Mouse (Mus musculus) hematopoietic multipotent progenitor cell, adult 10-12 weeks (in vitro differentiated cells): ENCODE data around the gene Yars2. TPM values are rescaled to one million over a fixed set of nuclear protein-coding genes. Genes with fewer than 3 reads are reported as not detected.

Source experiments
- polyA plus RNA-seq: library from polyadenylated mRNA; stranded (reverse); fragments of >175 nt; gene quantifications from 2 replicates; pipeline ENCODE4 v1.2.3, GENCODE M21; 2012; ENCODE audit warnings: low replicate concordance

Yars2 gene
- polyA plus RNA-seq = 20.3 and 32.6 TPM in 2 replicates

GRCm38 (mm10) chr16:16302369-16303137 is at the start of gene Yars2:
Gene Yars2, plus strand, starts transcription at chr16:16302965.

DNA sequence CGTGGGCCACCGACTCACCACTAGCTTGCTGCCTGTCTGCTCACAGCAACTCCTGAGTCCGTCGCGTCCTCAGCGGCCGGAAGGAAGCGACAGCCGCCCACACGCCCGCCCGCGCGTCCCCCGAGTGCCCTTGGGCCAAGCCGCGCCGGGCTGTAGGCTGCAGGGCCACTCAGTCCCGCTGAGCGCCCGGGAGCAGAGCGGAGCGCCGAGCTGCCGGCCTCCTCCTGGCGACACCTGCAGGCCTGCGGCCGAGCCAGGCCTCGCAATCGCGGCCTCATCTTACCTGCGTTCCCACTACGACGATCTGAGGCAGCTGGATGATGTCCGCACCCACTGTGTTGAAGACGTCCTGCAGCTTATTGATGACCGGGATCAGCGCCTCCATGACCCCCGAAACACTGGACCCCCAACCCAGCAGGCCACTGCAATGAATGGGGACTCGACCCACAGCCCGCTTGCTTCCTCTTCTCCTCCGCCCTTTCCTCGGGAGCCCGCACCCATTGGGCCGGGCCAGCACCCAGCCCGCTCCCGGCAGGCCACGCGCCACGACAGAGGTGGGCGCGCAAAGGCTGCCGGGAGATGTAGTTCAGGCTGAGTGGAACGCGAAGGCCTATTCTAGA is 55.8 kb downstream of the Yars2 start, which contains the start of gene Dnm1l:
Gene Dnm1l (minus strand): TSS at position 479 of the 620 bp plus-strand sequence.

Other genes starting within 250 kb of the Yars2 start
- 0.71 and 1.2 TPM in 2 replicates for gene Pkp2, start 89.6 kb upstream of the Yars2 start, polyA plus RNA-seq
- 3.7 and 16.9 TPM in 2 replicates for gene Dnm1l, start 56.0 kb downstream of the Yars2 start, polyA plus RNA-seq